Mouse (Mus musculus) neural tube, embryonic 14.5 days (tissue): ENCODE measurements around the gene Gpr89. TPM values are rescaled to one million over a fixed set of nuclear protein-coding genes. Genes with fewer than 3 reads are reported as not detected.

Source experiments
- ATAC-seq: fragments of 200-750 bp; cut with Nextera tagmentation; 2 replicates; pipeline ENCODE4 v1.8.0; 2017; ENCODE audit warnings: low read depth, mild to moderate bottlenecking, moderate TSS enrichment, moderate library complexity
- H3K27ac ChIP-seq: fragments of 300-500 bp; sonication (generic); 2 replicates; pipeline ENCODE4 v1.5.1; 2014; ENCODE audit warnings: low read depth, mild to moderate bottlenecking, control low read depth, low read length, moderate library complexity, mixed read lengths
- H3K27me3 ChIP-seq: fragments of 300-500 bp; sonication (generic); 2 replicates; pipeline ENCODE4 v1.6.1; 2014; ENCODE audit warnings: low read length; ENCODE audit not compliant: control insufficient read depth, insufficient read depth
- H3K36me3 ChIP-seq: fragments of 300-500 bp; sonication (generic); 2 replicates; pipeline ENCODE4 v1.6.1; 2014; ENCODE audit warnings: low read length, mixed read lengths; ENCODE audit not compliant: control insufficient read depth, insufficient read depth
- H3K4me1 ChIP-seq: fragments of 300-500 bp; sonication (generic); 2 replicates; pipeline ENCODE4 v1.6.1; 2014; ENCODE audit warnings: low read length; ENCODE audit not compliant: control insufficient read depth, insufficient read depth
- H3K4me2 ChIP-seq: fragments of 300-500 bp; sonication (generic); 2 replicates; pipeline ENCODE4 v1.6.1; 2014; ENCODE audit warnings: mild to moderate bottlenecking, low read depth, low read length, control low read depth
- H3K4me3 ChIP-seq: fragments of 300-500 bp; sonication (generic); 2 replicates; pipeline ENCODE4 v1.5.1; 2014; ENCODE audit warnings: low read depth, low read length, control low read depth, mixed read lengths
- H3K9ac ChIP-seq: fragments of 300-500 bp; sonication (generic); replicated peaks from 2 replicates; pipeline ENCODE4 v1.6.1; 2014; ENCODE audit warnings: low read depth, mild to moderate bottlenecking, control low read depth, low read length, mixed read lengths
- H3K9me3 ChIP-seq: fragments of 300-500 bp; sonication (generic); 2 replicates; pipeline ENCODE4 v1.6.1; 2016; ENCODE audit warnings: low read length; ENCODE audit not compliant: control insufficient read depth
- WGBS: fragments of 180-500 bp; shearing (Covaris S2); extraction: QIAGEN DNeasy Blood & Tissue Kit; methylation state at CpG from one replicate; pipeline ENCODE4 v1.1.7; 2014; 5-methylcytosine and 5-hydroxymethylcytosine counted together
- polyA plus RNA-seq: library from polyadenylated mRNA; unstranded; fragments of >200 nt; fragmentation: Nextera tagmentation; extraction: Ambion mirVana; gene quantifications from 2 replicates; pipeline ENCODE4 v1.2.1, GENCODE M21; 2014

The Gpr89 gene
- polyA plus RNA-seq, 1 experiment from 2014 or later = 41.8 TPM

- ATAC-seq = no peak
- Histone ChIP-seq H3K36me3 (no peaks in the 10 kb centered on the region), H3K9ac (no peak overlapping the region), H3K4me1 (no peaks in the 10 kb centered on the region), H3K4me2 (no peak overlapping the region), H3K27ac (no peak overlapping the region), H3K9me3 (no peaks in the 10 kb centered on the region), H3K27me3 (no peaks in the 10 kb centered on the region), H3K4me3 (no peak overlapping the region)
- WGBS = 93% methylated on average over 4 of the region's 4 CpGs
These were observed 50.8 kb downstream of the Gpr89 start for GRCm38 (mm10) chr3:96854376-96854775.

DNA sequence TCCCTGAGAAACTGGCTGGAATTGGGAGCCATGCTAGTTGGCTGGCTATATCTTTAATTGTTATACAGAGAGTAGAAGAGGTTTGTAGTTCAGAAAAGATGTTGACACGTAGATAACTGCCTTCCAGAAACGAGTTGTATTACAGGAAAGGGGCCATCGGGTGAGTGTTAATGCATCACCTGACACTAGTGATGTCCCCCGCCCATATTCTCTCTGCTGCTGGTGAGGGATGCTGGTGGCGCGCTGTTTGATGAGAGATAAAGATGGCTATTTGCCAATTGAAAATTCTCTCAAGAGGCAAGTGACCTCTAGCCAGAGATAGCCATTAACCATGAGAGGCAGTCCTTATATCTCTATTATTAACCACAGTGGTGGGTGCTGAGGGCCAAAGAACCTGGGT is 52.6 kb downstream of the Gpr89 start:
- no peak overlapping the region for H3K9ac ChIP-seq
- H3K9me3 ChIP-seq = no peaks in the 10 kb centered on the region
- no peak overlapping the region for H3K4me2 ChIP-seq
- no peak for ATAC-seq
- H3K4me3 ChIP-seq = no peak overlapping the region
- H3K36me3 ChIP-seq = no peaks in the 10 kb centered on the region
- no peak overlapping the region for H3K27ac ChIP-seq
- no peaks in the 10 kb centered on the region for H3K27me3 ChIP-seq
- 81% methylated on average over 6 of the region's 6 CpGs for WGBS
- no peaks in the 10 kb centered on the region for H3K4me1 ChIP-seq

DNA sequence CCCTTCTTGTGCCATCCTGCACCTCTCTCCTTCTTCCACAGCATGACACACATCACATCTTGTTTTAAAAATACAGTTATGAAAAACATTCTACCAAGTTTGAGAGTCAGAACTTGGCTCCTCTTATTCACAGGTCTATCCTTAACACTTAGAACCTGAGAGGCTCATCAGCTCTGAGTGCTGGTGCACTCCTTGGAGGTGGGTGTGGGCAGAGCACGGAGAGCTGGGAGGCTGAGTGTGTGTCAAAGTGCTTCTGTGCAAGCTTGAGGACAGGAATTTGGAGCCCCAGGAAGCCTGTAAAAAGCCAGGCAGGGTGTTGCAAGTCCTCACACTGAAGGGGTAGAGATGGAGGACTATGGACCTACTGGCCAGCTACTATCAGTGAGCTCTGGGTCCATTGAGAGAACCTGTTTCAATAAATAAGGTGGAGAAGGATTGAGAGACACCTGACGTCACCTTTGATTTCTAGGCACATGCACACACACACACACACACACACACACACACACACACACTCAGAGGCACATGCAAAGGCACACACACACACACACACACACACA is 55.9 kb downstream of the Gpr89 start:
- 89% methylated on average over 2 of the region's 2 CpGs for WGBS
- Histone ChIP-seq H3K4me2 (no peak overlapping the region), H3K27ac (no peak overlapping the region)

DNA sequence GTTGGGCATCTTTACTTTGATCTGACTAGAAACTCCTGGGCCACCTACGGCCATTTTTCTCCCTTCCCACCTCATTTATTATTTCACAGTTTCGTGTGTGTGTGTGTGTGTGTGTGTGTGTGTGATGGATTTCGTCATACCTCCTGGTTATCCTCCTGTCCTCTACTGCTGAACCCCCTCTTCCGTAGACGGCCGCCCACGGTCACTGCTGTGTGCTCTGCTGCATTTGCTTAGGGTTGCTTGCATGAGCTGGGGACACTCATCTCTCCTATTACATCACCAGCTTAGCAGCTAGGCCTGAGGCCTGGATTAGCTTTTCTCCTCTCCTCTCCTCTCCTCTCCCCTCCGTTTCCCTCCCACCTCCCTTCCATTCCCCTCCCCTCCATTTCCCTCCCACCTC is 56.7 kb downstream of the Gpr89 start:
- no peak for ATAC-seq
- 88% methylated on average over 7 of the region's 8 CpGs for WGBS
- no peaks in the 10 kb centered on the region for H3K4me1 ChIP-seq
- H3K9me3 ChIP-seq = no peaks in the 10 kb centered on the region
- no peak overlapping the region for H3K9ac ChIP-seq
- H3K27me3 ChIP-seq = no peaks in the 10 kb centered on the region
- no peak overlapping the region for H3K4me3 ChIP-seq
- no peak overlapping the region for H3K4me2 ChIP-seq
- H3K36me3 ChIP-seq = no peaks in the 10 kb centered on the region
- H3K27ac ChIP-seq = no peak overlapping the region

More for the DNA sequence above, 55.9 kb downstream of the Gpr89 start:
- Histone ChIP-seq H3K9ac (no peak overlapping the region), H3K9me3 (no peaks in the 10 kb centered on the region), H3K36me3 (no peaks in the 10 kb centered on the region), H3K4me1 (no peaks in the 10 kb centered on the region), H3K27me3 (no peaks in the 10 kb centered on the region), H3K4me3 (no peak overlapping the region)
- no peak for ATAC-seq

DNA sequence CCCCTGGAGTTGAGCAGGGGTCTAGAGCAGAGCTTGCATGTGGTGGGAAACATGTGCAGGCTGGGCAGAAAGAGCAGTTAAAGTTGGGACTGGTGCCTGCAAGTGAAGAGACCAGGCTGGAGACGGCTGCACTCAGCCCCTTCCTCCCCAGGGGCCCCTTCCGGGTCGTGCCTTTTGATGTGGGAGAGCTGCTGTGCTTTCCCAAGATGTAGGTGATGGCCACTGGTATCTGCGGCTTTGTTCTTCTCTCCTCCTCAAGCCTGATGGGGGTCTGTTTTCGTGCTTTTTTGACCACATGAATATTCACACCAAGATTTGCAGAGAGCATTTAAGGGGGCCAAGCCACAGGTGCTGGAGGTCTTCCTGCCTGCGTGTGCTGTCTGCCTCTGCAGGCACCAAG is 57.5 kb downstream of the Gpr89 start:
- Histone ChIP-seq H3K27ac (no peak overlapping the region), H3K27me3 (no peaks in the 10 kb centered on the region), H3K4me3 (no peak overlapping the region), H3K4me2 (no peak overlapping the region), H3K9ac (no peak overlapping the region), H3K4me1 (no peaks in the 10 kb centered on the region), H3K36me3 (no peaks in the 10 kb centered on the region), H3K9me3 (no peaks in the 10 kb centered on the region)
- ATAC-seq = no peak
- 32% methylated on average over 6 of the region's 6 CpGs for WGBS

DNA sequence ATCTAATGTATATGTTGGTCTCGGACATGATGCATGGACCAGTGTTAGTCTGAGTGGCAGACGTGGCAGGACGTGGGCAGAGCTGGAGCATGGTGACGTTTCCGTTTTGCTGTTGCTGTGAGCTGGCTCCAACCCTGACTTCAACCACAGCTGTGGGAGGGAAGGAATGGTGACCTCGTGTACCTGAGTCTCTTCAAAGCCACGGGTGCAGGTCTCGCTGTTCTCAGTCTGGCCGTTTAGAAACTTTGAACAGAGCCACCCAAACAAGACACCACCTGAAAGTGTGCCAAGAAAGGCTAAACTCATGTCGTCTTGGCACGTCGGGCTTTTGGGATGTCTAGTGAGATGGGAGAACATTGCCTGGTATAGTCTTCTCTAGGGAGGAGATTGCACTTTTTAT is 58.2 kb downstream of the Gpr89 start:
- whole genome bisulfite sequencing = 90% methylated on average over 12 of the region's 12 CpGs
- no peak overlapping the region for H3K27ac ChIP-seq
- H3K9me3 ChIP-seq = no peaks in the 10 kb centered on the region
- ATAC-seq = no peak
- no peak overlapping the region for H3K9ac ChIP-seq
- H3K4me3 ChIP-seq = no peak overlapping the region
- no peaks in the 10 kb centered on the region for H3K27me3 ChIP-seq
- H3K36me3 ChIP-seq = no peaks in the 10 kb centered on the region
- no peak overlapping the region for H3K4me2 ChIP-seq
- no peaks in the 10 kb centered on the region for H3K4me1 ChIP-seq

DNA sequence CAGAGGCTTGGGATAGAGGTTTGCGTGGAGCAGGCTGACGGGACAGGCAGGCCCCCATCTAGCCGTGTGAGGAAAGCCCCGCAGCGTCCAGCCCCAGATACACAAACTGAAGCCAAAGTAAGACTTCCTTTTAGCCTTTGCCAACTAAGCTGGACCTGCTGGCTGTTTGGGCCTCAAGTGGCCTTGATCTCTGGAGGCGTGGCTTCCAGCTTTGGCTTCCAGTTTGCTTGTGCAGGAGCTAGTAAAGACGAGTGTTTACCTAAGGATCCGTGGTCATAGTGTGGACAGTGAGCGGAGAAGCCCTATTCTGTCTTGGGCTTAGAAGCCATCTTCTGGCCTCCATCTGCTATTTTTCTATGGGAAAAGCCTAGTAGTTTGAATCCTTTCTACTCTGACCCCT is 59.3 kb downstream of the Gpr89 start:
- H3K27me3 ChIP-seq = no peaks in the 10 kb centered on the region
- ATAC-seq = no peak

GRCm38 (mm10) chr3:96845191-96845590 is 60.0 kb downstream of the Gpr89 start:
- no peak for ATAC-seq
- no peak overlapping the region for H3K4me2 ChIP-seq
- WGBS = 97% methylated on average over 6 of the region's 6 CpGs
- no peak overlapping the region for H3K27ac ChIP-seq
- H3K36me3 ChIP-seq = no peaks in the 10 kb centered on the region
- no peaks in the 10 kb centered on the region for H3K27me3 ChIP-seq
- no peak overlapping the region for H3K4me3 ChIP-seq
- no peak overlapping the region for H3K9ac ChIP-seq
- no peaks in the 10 kb centered on the region for H3K9me3 ChIP-seq
- no peaks in the 10 kb centered on the region for H3K4me1 ChIP-seq

More for the DNA sequence above, 59.3 kb downstream of the Gpr89 start:
- 91% methylated on average over 9 of the region's 9 CpGs for WGBS
- Histone ChIP-seq H3K36me3 (no peaks in the 10 kb centered on the region), H3K9me3 (no peaks in the 10 kb centered on the region), H3K4me3 (no peak overlapping the region), H3K4me2 (no peak overlapping the region), H3K4me1 (no peaks in the 10 kb centered on the region), H3K9ac (no peak overlapping the region), H3K27ac (no peak overlapping the region)

DNA sequence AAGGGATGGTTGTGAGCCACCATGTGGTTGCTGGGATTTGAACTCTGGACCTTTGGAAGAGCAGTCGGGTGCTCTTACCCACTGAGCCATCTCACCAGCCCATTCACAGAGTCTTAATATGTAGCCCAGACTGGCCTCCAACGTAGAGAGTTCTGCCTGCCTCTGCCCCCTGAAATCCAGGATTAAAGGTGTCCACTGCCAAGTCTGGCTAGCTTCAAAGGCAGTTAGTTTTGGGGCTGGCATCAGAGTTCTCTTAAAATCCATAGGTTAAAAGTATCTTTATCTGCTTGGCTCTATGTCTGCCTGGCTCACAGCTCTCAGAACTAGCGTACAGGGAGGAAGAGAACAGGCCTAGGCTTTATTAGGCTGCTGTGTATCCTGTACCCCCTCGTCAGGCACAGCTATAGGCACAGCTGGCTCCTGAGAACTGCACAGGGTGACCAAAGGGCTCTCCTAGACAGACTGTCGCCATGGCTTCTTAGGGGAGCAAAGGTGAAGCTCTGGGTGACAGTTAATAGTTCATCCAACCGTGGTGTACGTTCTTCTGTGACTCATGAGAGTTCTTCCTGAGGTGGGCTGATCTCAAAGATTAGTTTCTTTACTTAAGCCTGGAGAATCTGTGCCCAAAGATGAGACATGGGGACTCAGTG is 66.0 kb downstream of the Gpr89 start:
- no peak for ATAC-seq
- H3K27ac ChIP-seq = no peak overlapping the region

More for the DNA sequence above, 66.0 kb downstream of the Gpr89 start:
- Histone ChIP-seq H3K9ac (no peak overlapping the region), H3K4me3 (no peak overlapping the region), H3K4me1 (no peaks in the 10 kb centered on the region), H3K27me3 (no peaks in the 10 kb centered on the region), H3K9me3 (no peaks in the 10 kb centered on the region), H3K4me2 (no peak overlapping the region), H3K36me3 (no peaks in the 10 kb centered on the region)
- 84% methylated on average over 7 of the region's 7 CpGs for WGBS
